Mouse (Mus musculus) frontal cortex, adult (tissue): ENCODE results near the gene Aaas.

Experiments used
- ATAC-seq: cut with Nextera tagmentation; 2 replicates; pipeline ENCODE4 v1.9.2; 2017; ENCODE audit warnings: mild to moderate bottlenecking, moderate library complexity, mixed read lengths; ENCODE audit not compliant: low TSS enrichment

The Aaas gene

DNA sequence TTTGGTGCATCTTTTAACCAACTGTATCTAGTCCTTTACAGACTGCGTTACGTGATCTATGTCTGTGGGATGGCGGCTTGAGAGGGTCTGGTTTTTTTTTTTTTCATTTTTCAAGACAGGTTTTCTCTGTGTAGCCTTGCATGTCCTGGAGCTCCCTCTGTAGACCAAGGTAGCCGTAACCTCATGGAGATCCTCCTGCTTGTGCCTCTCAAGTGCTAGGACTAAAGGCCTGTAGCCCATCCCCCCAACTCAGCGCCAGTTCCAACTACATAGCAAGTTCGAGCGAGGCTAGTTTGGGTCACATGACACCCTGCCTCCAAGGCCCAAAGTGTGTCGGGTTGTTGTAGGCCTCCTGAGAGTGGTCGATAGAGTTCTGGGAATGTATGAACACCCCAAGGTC is 41.9 kb downstream of the Aaas start:
- no peak for ATAC-seq

DNA sequence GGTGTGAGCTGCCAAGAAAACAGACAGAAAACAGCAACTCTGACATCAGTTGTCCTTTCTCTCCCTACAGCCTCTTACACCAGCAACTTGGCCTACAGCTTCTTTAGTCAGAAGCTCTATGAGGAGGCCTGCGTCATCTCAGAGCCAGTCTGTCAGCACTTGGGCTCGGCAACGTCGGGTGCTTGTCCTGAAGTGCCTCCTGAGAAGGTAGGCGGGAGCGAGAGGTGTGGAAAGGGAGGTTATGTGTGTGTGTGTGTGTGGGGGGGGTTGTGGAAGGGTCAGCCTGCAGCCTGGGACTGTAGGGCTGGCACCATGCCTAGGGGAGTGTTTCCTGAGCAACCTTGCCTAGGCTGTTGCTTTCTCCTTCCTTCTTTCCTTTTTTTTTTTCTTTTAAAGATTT is 48.0 kb downstream of the Aaas start:
- no peak for ATAC-seq

DNA sequence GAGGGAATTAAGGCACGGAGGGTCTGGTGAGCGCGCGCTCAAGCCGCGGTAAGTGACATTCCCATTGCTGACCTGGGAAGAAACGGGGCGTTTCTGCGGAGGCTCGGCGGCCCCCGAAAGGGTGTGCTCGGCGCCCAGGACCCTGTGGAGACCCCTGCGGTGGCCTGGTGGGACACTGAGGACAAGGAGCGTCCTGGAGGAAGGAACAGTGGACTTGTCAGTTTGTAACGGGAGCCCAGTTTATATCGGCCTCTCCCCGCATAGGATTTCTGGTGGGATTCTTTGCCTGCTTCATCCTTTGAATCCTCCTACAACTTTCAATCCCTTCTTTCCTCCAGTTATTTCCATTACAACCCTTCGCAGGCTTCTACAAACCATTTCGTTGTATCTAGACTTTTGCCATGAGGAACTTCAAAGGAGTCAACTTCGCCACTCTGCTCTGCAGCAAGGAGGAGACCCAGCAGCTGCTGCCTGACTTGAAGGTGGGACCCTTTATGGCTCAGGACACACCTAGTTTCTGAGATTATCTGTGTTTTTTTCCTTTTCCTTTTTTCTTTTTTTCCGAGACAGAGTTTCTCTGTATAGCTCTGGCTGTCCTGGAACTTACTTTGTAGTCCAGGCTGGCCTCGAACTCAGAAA is 54.1 kb downstream of the Aaas start:
- ATAC-seq, result no peak

DNA sequence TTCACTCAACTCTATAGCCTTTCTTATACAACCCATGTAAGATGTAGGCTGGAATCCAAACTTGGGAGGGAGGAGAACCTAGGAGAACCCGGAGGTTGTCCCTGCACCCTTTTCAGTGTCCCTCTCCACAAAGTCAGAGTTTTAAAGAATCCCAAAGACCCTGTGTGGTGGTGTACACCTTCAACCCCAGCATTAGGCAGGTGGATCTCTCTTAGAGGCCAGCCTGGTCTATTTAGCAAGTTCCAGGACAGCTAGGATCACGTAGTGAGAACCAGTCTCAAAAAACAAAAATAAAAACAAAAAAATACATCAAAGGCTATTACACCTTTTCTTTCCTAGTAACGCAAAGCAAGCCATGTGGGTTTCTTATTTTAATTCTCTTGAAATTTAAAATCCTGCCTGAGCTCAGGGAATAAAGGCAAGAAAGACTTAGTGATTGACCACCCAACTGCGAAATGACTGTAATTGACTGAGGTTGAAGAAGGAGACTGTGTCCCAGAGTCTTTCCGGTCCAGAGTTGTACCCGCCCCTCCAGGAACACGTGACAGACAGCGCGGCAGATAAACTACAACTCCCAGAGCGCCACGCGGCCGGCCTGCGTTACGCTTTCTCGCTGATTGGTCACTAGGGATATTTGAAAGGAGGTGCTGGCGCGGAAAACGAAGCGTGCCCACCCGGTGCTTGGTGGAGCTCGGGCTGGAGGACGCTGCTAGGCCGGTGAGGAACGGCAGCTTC is 54.8 kb downstream of the Aaas start, which contains the start of gene Espl1:
Espl1 (plus strand) TSS at position 634 of the 735 bp plus-strand sequence.
- peak; percentile 100 for ATAC-seq
